Mouse (Mus musculus) limb, embryonic 14.5 days (tissue): ENCODE measurements around the gene Cpsf4l. TPM values are rescaled to one million over a fixed set of nuclear protein-coding genes. Genes with fewer than 3 reads are reported as not detected.

Experiments
- ATAC-seq: fragments of 200-750 bp; cut with Nextera tagmentation; 2 replicates; pipeline ENCODE4 v1.8.0; 2017; ENCODE audit warnings: low read depth, moderate number of reproducible peaks, moderate TSS enrichment; ENCODE audit not compliant: low FRiP score
- DNase-seq: peaks from one replicate; pipeline ENCODE4 v3.0.0-alpha.2; 2015; ENCODE audit warnings: low spot score
- H3K27ac ChIP-seq: fragments of 300-500 bp; sonication (generic); replicated peaks from 2 replicates; pipeline ENCODE4 v1.5.1; 2014; ENCODE audit warnings: low read depth, mild to moderate bottlenecking, low read length, moderate library complexity, mixed read lengths
- H3K27me3 ChIP-seq: fragments of 300-500 bp; sonication (generic); 2 replicates; pipeline ENCODE4 v1.6.1; 2014; ENCODE audit warnings: low read length, mixed read lengths; ENCODE audit not compliant: control insufficient read depth, insufficient read depth
- H3K36me3 ChIP-seq: fragments of 300-500 bp; sonication (generic); 2 replicates; pipeline ENCODE4 v1.6.1; 2014; ENCODE audit warnings: mild to moderate bottlenecking, low read length, moderate library complexity, mixed read lengths; ENCODE audit not compliant: control insufficient read depth, insufficient read depth
- H3K4me1 ChIP-seq: fragments of 300-500 bp; sonication (generic); 2 replicates; pipeline ENCODE4 v1.6.1; 2014; ENCODE audit warnings: antibody characterized with exemption, low read length, mixed read lengths; ENCODE audit not compliant: control insufficient read depth, insufficient read depth
- H3K4me2 ChIP-seq: fragments of 300-500 bp; sonication (generic); replicated peaks from 2 replicates; pipeline ENCODE4 v1.6.1; 2014; ENCODE audit warnings: low read depth, mild to moderate bottlenecking, low read length, moderate library complexity; ENCODE audit not compliant: severe bottlenecking
- H3K4me3 ChIP-seq: fragments of 300-500 bp; sonication (generic); replicated peaks from 2 replicates; pipeline ENCODE4 v1.5.1; 2014; ENCODE audit warnings: low read length
- H3K9ac ChIP-seq: fragments of 300-500 bp; sonication (generic); 2 replicates; pipeline ENCODE4 v1.6.1; 2014; ENCODE audit warnings: mild to moderate bottlenecking, low read depth, low read length, moderate library complexity; ENCODE audit not compliant: severe bottlenecking
- H3K9me3 ChIP-seq: fragments of 300-500 bp; sonication (generic); 2 replicates; pipeline ENCODE4 v1.6.1; 2016; ENCODE audit warnings: low read length; ENCODE audit not compliant: control insufficient read depth
- POLR2A ChIP-seq: fragments of 200-500 bp; IDR thresholded peaks from 2 replicates; pipeline ENCODE4 v1.8.0; 2012; ENCODE audit warnings: inconsistent platforms, mild to moderate bottlenecking, moderate library complexity, borderline replicate concordance; ENCODE audit not compliant: insufficient read depth, insufficient read length; ENCODE audit errors: extremely low read depth
- WGBS: fragments of 180-500 bp; shearing (Covaris S2); extraction: QIAGEN DNeasy Blood & Tissue Kit; methylation state at CpG from one replicate; pipeline ENCODE4 v1.1.7; 2014; 5-methylcytosine and 5-hydroxymethylcytosine counted together
- polyA plus RNA-seq, 2 experiments: library from polyadenylated mRNA; depleted of rRNA in 1 of 2; stranded (reverse) in 1 of 2; unstranded in 1 of 2; fragments of >200 nt; fragmentation: Nextera tagmentation in 1 of 2; extraction: Ambion mirVana in 1 of 2; gene quantifications; 2 replicates each; pipeline versions ENCODE4 v1.2.1 to v1.2.3; 2012 to 2014

Cpsf4l gene
- polyA plus RNA-seq, 2 experiments, result 0.88 to 1.2 TPM

- no peaks in the 10 kb centered on the region for H3K9me3 ChIP-seq
- no peak overlapping the region for H3K27ac ChIP-seq
- H3K36me3 ChIP-seq, result peaks cover 12% of the 10 kb centered on the region
- ATAC-seq (no peak), DNase-seq (no peak)
- no peak overlapping the region for H3K4me2 ChIP-seq
- H3K4me1 ChIP-seq, result peaks cover 14% of the 10 kb centered on the region
- H3K27me3 ChIP-seq, result no peaks in the 10 kb centered on the region
- H3K4me3 ChIP-seq, result no peak overlapping the region
- 86% methylated on average over 2 of the region's 2 CpGs for WGBS
- no peak for TF ChIP-seq POLR2A
- no peak overlapping the region for H3K9ac ChIP-seq
Observed at GRCm38 (mm10) chr11:113680954-113681353, 28.9 kb downstream of the Cpsf4l start.

GRCm38 (mm10) chr11:113678373-113678772 is 31.4 kb downstream of the Cpsf4l start:
- 86% methylated on average over 8 of the region's 8 CpGs for WGBS
- no peak for ATAC-seq
- Histone ChIP-seq H3K27ac (no peak overlapping the region), H3K9ac (no peak overlapping the region), H3K4me2 (no peak overlapping the region), H3K36me3 (peaks cover 31% of the 10 kb centered on the region), H3K4me3 (no peak overlapping the region), H3K27me3 (no peaks in the 10 kb centered on the region), H3K4me1 (peaks cover 7% of the 10 kb centered on the region), H3K9me3 (no peaks in the 10 kb centered on the region)
- no peak for DNase-seq
- no peak for TF ChIP-seq POLR2A

- no peak overlapping the region for H3K4me2 ChIP-seq
- H3K36me3 ChIP-seq, result peaks cover 40% of the 10 kb centered on the region
- DNase-seq (no peak), ATAC-seq (no peak)
- peaks cover 4% of the 10 kb centered on the region for H3K4me1 ChIP-seq
- H3K27me3 ChIP-seq, result no peaks in the 10 kb centered on the region
- no peak overlapping the region for H3K9ac ChIP-seq
- no peak for TF ChIP-seq POLR2A
- H3K4me3 ChIP-seq, result no peak overlapping the region
- 83% methylated on average over 2 of the region's 2 CpGs for WGBS
- H3K27ac ChIP-seq, result no peak overlapping the region
- no peaks in the 10 kb centered on the region for H3K9me3 ChIP-seq
Observed at GRCm38 (mm10) chr11:113677378-113677777, 32.4 kb downstream of the Cpsf4l start.

- peaks cover 42% of the 10 kb centered on the region for H3K36me3 ChIP-seq
- WGBS, result 63% methylated on average over 2 of the region's 2 CpGs
- no peaks in the 10 kb centered on the region; the same call in none of the 2 replicates for H3K4me1 ChIP-seq
- no peak for ATAC-seq
- H3K4me3 ChIP-seq, result no peak overlapping the region
- no peaks in the 10 kb centered on the region for H3K27me3 ChIP-seq
- H3K27ac ChIP-seq, result no peak overlapping the region
- no peaks in the 10 kb centered on the region for H3K9me3 ChIP-seq
- DNase-seq, result no peak
- no peak for TF ChIP-seq POLR2A
- H3K4me2 ChIP-seq, result no peak overlapping the region
- no peak overlapping the region for H3K9ac ChIP-seq
Observed at GRCm38 (mm10) chr11:113676847-113677246, 33.0 kb downstream of the Cpsf4l start.

- no peaks in the 10 kb centered on the region for H3K9me3 ChIP-seq
- no peak overlapping the region for H3K9ac ChIP-seq
- H3K4me1 ChIP-seq, result no peaks in the 10 kb centered on the region; the same call in 1 of the 2 replicates
- ATAC-seq (no peak), DNase-seq (no peak)
- H3K4me3 ChIP-seq, result no peak overlapping the region
- peaks cover 55% of the 10 kb centered on the region for H3K36me3 ChIP-seq
- WGBS, result 85% methylated on average over 5 of the region's 5 CpGs
- no peak for TF ChIP-seq POLR2A
- H3K4me2 ChIP-seq, result no peak overlapping the region
- no peak overlapping the region for H3K27ac ChIP-seq
- H3K27me3 ChIP-seq, result no peaks in the 10 kb centered on the region
Observed at GRCm38 (mm10) chr11:113674595-113674994, 35.2 kb downstream of the Cpsf4l start.

GRCm38 (mm10) chr11:113673614-113674013 is 36.2 kb downstream of the Cpsf4l start:
- Histone ChIP-seq H3K9me3 (no peaks in the 10 kb centered on the region), H3K4me1 (no peaks in the 10 kb centered on the region; the same call in 1 of the 2 replicates), H3K9ac (no peak overlapping the region), H3K4me2 (no peak overlapping the region), H3K27me3 (no peaks in the 10 kb centered on the region), H3K36me3 (peaks cover 62% of the 10 kb centered on the region), H3K27ac (no peak overlapping the region), H3K4me3 (no peak overlapping the region)
- no peak for TF ChIP-seq POLR2A
- WGBS, result 95% methylated on average over 4 of the region's 4 CpGs
- ATAC-seq, result no peak
- DNase-seq, result no peak
